9 mouse cellular contexts compared by ENCODE assay signal in the genomic region with DNA sequence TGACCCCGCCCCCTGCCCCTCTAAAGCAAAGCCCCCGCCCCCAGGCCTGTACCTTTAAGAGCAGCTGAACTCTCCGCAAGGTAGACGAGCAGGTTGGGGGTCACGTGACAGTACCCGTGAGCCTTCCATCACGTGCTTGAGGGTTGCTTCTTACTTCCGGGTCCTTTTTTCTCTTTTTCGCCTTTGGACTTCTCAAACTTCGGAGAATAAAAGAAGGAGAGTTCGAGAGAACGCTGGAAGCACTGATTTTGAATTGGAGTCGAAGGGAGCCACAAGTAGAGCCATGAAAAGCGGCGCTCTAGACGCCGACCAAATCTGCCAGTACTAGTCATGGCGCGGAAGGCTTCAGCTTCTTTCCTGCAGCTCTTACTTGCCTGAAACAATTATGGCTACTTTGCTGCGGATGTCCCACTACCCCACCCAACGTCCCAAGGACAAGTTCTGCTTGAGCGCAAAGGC. TPM values are rescaled to one million over a fixed set of nuclear protein-coding genes. Genes with fewer than 3 reads are reported as not detected.
DNase-seq lines count a peak whose midpoint lies in the region; ATAC-seq and TF ChIP-seq lines count a peak whose summit lies in the region.
"Had no signal": no experiment of that assay in that cellular context is flagged by ENCODE, and none has a peak within 500 bp of the region (broad histone marks: within the 10 kb centered on the region; RNA-seq: fewer than 3 reads in every experiment).

No protein-coding gene starts in this region.

- peak; percentile 85 for ATAC-seq in kidney, embryonic 14.5 days (ENCODE audit: low FRiP score, low TSS enrichment)
- peak; percentile 94 for ATAC-seq in limb, embryonic 14.5 days (ENCODE audit: low FRiP score, low read depth)
- peak; percentile 88 for ATAC-seq in midbrain, embryonic 16.5 days
- ATAC-seq: Patski had no signal

- peak; percentile 82 for DNase-seq in A20 (ENCODE audit: low read depth, low spot score)
- peak; percentile 96 for DNase-seq in brain, adult 2 months (ENCODE audit: low read depth, low spot score)
- peak; percentile 96 for DNase-seq in heart, embryonic 10.5 days (ENCODE audit: low spot score)
- peak; percentile 93 for DNase-seq in limb, embryonic 14.5 days (ENCODE audit: low spot score)
- peak; percentile 81 to 88 for DNase-seq in spleen, adult 2 months (ENCODE audit: low read depth in 1 of 2, low spot score in 2 of 2)

- TF ChIP-seq POLR2A in embryonic fibroblast, embryonic 13.5 days (IDR thresholded peaks at IDR 0.05; ENCODE audit: low read depth, low read length), result peak; percentile 45
- 0 out of 2 replicates have a peak, but pooled peaks have one; percentile 20 for TF ChIP-seq POLR2A in limb, embryonic 14.5 days (IDR thresholded peaks at IDR 0.05; ENCODE audit: borderline replicate concordance, extremely low read depth, insufficient read depth, insufficient read length)
- TF ChIP-seq POLR2A in spleen, adult 2 months (IDR thresholded peaks at IDR 0.05; ENCODE audit: low read depth, low read length), result no peak; the same call in 1 of the 2 replicates

- peak overlapping the region; percentile 53 for H3K4me3 ChIP-seq in embryonic fibroblast, embryonic 13.5 days (ENCODE audit: insufficient read depth, low read length)
- peak overlapping the region; percentile 73 for H3K4me3 ChIP-seq in heart, embryonic 10.5 days
- H3K4me3 ChIP-seq in kidney, embryonic 14.5 days (ENCODE audit: low read length), result peak overlapping the region; percentile 55
- peak overlapping the region; percentile 46 for H3K4me3 ChIP-seq in limb, embryonic 14.5 days (replicated peaks; ENCODE audit: low read length)
- H3K4me3 ChIP-seq in midbrain, embryonic 16.5 days (ENCODE audit: low read depth, low read length), result peak overlapping the region; percentile 45
- peak overlapping the region; percentile 94 for H3K4me3 ChIP-seq in spleen, adult 2 months (ENCODE audit: extremely low read depth, insufficient read depth, insufficient read length)

- WGBS in heart, embryonic 10.5 days, result under 1% methylated on average over 22 of the region's 22 CpGs
- 1% methylated on average over 22 of the region's 22 CpGs for WGBS in kidney, embryonic 14.5 days
- under 1% methylated on average over 22 of the region's 22 CpGs for WGBS in limb, embryonic 14.5 days
- 0% methylated on average over 22 of the region's 22 CpGs for WGBS in midbrain, embryonic 16.5 days
- WGBS in spleen, adult 2 months, result under 1% methylated on average over 22 of the region's 22 CpGs

- 0 out of 2 replicates have a peak, but pooled peaks cover 7% of the 10 kb centered on the region for H3K4me1 ChIP-seq in embryonic fibroblast, embryonic 13.5 days (ENCODE audit: control insufficient read depth, insufficient read depth, low read length)
- H3K4me1 ChIP-seq in heart, embryonic 10.5 days, result peaks cover 29% of the 10 kb centered on the region
- no peaks in the 10 kb centered on the region; the same call in 1 of the 2 replicates for H3K4me1 ChIP-seq in kidney, embryonic 14.5 days (ENCODE audit: control insufficient read depth, insufficient read depth, low read length)
- H3K4me1 ChIP-seq in limb, embryonic 14.5 days (ENCODE audit: control insufficient read depth, insufficient read depth, low read length), result peaks cover 7% of the 10 kb centered on the region; the same call in 1 of the 2 replicates
- peaks cover 16% of the 10 kb centered on the region for H3K4me1 ChIP-seq in midbrain, embryonic 16.5 days (ENCODE audit: control insufficient read depth, insufficient read depth, low read length)
- H3K4me1 ChIP-seq in spleen, adult 2 months (ENCODE audit: control insufficient read depth, insufficient read depth, insufficient read length), result peaks cover 5% of the 10 kb centered on the region; the same call in 1 of the 2 replicates

- no peaks in the 10 kb centered on the region for H3K9me3 ChIP-seq in heart, embryonic 10.5 days
- H3K9me3 ChIP-seq in kidney, embryonic 14.5 days (ENCODE audit: control insufficient read depth, low read length), result no peaks in the 10 kb centered on the region
- no peaks in the 10 kb centered on the region for H3K9me3 ChIP-seq in limb, embryonic 14.5 days (ENCODE audit: control insufficient read depth, low read length)
- no peaks in the 10 kb centered on the region for H3K9me3 ChIP-seq in midbrain, embryonic 16.5 days (replicated peaks; ENCODE audit: control insufficient read depth, low read length, poor library complexity, severe bottlenecking)

- H3K27me3 ChIP-seq in heart, embryonic 10.5 days (ENCODE audit: insufficient read depth, poor library complexity, severe bottlenecking), result peaks cover 37% of the 10 kb centered on the region
- no peaks in the 10 kb centered on the region for H3K27me3 ChIP-seq in kidney, embryonic 14.5 days (ENCODE audit: control insufficient read depth, insufficient read depth, low read length)
- no peaks in the 10 kb centered on the region for H3K27me3 ChIP-seq in limb, embryonic 14.5 days (ENCODE audit: control insufficient read depth, insufficient read depth, low read length)
- no peaks in the 10 kb centered on the region; the same call in 1 of the 2 replicates for H3K27me3 ChIP-seq in midbrain, embryonic 16.5 days (ENCODE audit: control insufficient read depth, insufficient read depth, low read depth, low read length)
- H3K27me3 ChIP-seq in spleen, adult 2 months (ENCODE audit: control insufficient read depth, insufficient read depth, low read length), result no peaks in the 10 kb centered on the region
- H3K27me3 ChIP-seq: Patski had no signal

- H3K27ac ChIP-seq in embryonic fibroblast, embryonic 13.5 days (ENCODE audit: insufficient read depth, low read length), result peak overlapping the region; percentile 74; the same call in 1 of the 2 replicates
- H3K27ac ChIP-seq in heart, embryonic 10.5 days, result peak overlapping the region; percentile 93
- peak overlapping the region; percentile 77 for H3K27ac ChIP-seq in kidney, embryonic 14.5 days (ENCODE audit: low read depth, low read length)
- peak overlapping the region; percentile 73 for H3K27ac ChIP-seq in limb, embryonic 14.5 days (replicated peaks; ENCODE audit: low read depth, low read length)
- H3K27ac ChIP-seq in midbrain, embryonic 16.5 days (ENCODE audit: low read length), result peak overlapping the region; percentile 78
- H3K27ac ChIP-seq in spleen, adult 2 months (ENCODE audit: insufficient read depth, low read length), result peak overlapping the region; percentile 94

- H3K4me2 ChIP-seq in kidney, embryonic 14.5 days (replicated peaks; ENCODE audit: low read depth, low read length), result peak overlapping the region; percentile 55
- H3K4me2 ChIP-seq in limb, embryonic 14.5 days (replicated peaks; ENCODE audit: low read depth, low read length, severe bottlenecking), result peak overlapping the region; percentile 91
- peak overlapping the region; percentile 93 for H3K4me2 ChIP-seq in midbrain, embryonic 16.5 days (ENCODE audit: low read length)

- no peak for TF ChIP-seq CTCF in embryonic fibroblast, embryonic 13.5 days (IDR thresholded peaks at IDR 0.05; ENCODE audit: borderline replicate concordance, insufficient read depth, low read length)
- no peak for TF ChIP-seq CTCF in spleen, adult 2 months (IDR thresholded peaks at IDR 0.05; ENCODE audit: extremely low read depth, insufficient read depth, insufficient read length, insufficient replicate concordance)

- H3K9ac ChIP-seq in kidney, embryonic 14.5 days (ENCODE audit: low read depth, low read length), result peak overlapping the region; percentile 57
- peak overlapping the region; percentile 51 for H3K9ac ChIP-seq in limb, embryonic 14.5 days (ENCODE audit: low read depth, low read length, severe bottlenecking)
- H3K9ac ChIP-seq in midbrain, embryonic 16.5 days (ENCODE audit: low read depth, low read length), result peak overlapping the region; percentile 69

- H3K36me3 ChIP-seq in heart, embryonic 10.5 days, result no peaks in the 10 kb centered on the region
- H3K36me3 ChIP-seq in kidney, embryonic 14.5 days (ENCODE audit: control insufficient read depth, insufficient read depth, low read length), result peaks cover 5% of the 10 kb centered on the region; the same call in 1 of the 2 replicates
- H3K36me3 ChIP-seq in limb, embryonic 14.5 days (ENCODE audit: control insufficient read depth, insufficient read depth, low read length), result peaks cover 18% of the 10 kb centered on the region
- no peaks in the 10 kb centered on the region for H3K36me3 ChIP-seq in midbrain, embryonic 16.5 days (ENCODE audit: control insufficient read depth, insufficient read depth, low read length)
- H3K36me3 ChIP-seq in spleen, adult 2 months (ENCODE audit: control insufficient read depth, insufficient read depth, low read length), result peaks cover 7% of the 10 kb centered on the region

RNA-seq across cellular contexts. Expression of a gene that starts 1.5 kb away (rescaled TPM):
- 9.3 and 10.0 TPM in 2 replicates for polyA plus RNA-seq in embryonic fibroblast, embryonic 13.5 days (2011; ENCODE audit: insufficient read length, low read depth, missing spikeins)
- polyA plus RNA-seq in heart, embryonic 10.5 days (2016; fragmentation: Nextera tagmentation; extraction: Ambion mirVana), result 0.18 and 0.23 TPM in 2 replicates
- polyA plus RNA-seq in kidney, embryonic 14.5 days (2014; fragmentation: Nextera tagmentation; extraction: Ambion mirVana), result 0.38 and 0.39 TPM in 2 replicates
- 0.96 and 1.0 TPM in 2 replicates for polyA plus RNA-seq in limb, embryonic 14.5 days (2012; rRNA removed)
- 1.1 and 1.5 TPM in 2 replicates for polyA plus RNA-seq in limb, embryonic 14.5 days (2014; fragmentation: Nextera tagmentation; extraction: Ambion mirVana)
- 0.31 TPM in 2 replicates for polyA plus RNA-seq in midbrain, embryonic 16.5 days (2015; fragmentation: Nextera tagmentation; extraction: Ambion mirVana)
- polyA plus RNA-seq in spleen, adult 2 months (2012; rRNA removed), result 13.6 and 15.8 TPM in 2 replicates

RNA-seq across cellular contexts. Expression of a gene that starts 2.3 kb away (rescaled TPM):
- 12.4 and 16.7 TPM in 2 replicates for polyA plus RNA-seq in embryonic fibroblast, embryonic 13.5 days (2011; ENCODE audit: insufficient read length, low read depth, missing spikeins)
- polyA plus RNA-seq in heart, embryonic 10.5 days (2016; fragmentation: Nextera tagmentation; extraction: Ambion mirVana), result 19.8 and 23.3 TPM in 2 replicates
- 29.8 and 30.4 TPM in 2 replicates for polyA plus RNA-seq in kidney, embryonic 14.5 days (2014; fragmentation: Nextera tagmentation; extraction: Ambion mirVana)
- 55.4 and 81.7 TPM in 2 replicates for polyA plus RNA-seq in limb, embryonic 14.5 days (2012; rRNA removed)
- polyA plus RNA-seq in limb, embryonic 14.5 days (2014; fragmentation: Nextera tagmentation; extraction: Ambion mirVana), result 34.6 and 35.5 TPM in 2 replicates
- polyA plus RNA-seq in midbrain, embryonic 16.5 days (2015; fragmentation: Nextera tagmentation; extraction: Ambion mirVana), result 36.4 and 37.7 TPM in 2 replicates
- 105 and 118 TPM in 2 replicates for polyA plus RNA-seq in spleen, adult 2 months (2012; rRNA removed)

RNA-seq across cellular contexts. Expression of a gene that starts 11.5 kb away (rescaled TPM):
- polyA plus RNA-seq in embryonic fibroblast, embryonic 13.5 days (2011; ENCODE audit: insufficient read length, low read depth, missing spikeins), result not detected in 2 replicates
- not detected in 2 replicates for polyA plus RNA-seq in heart, embryonic 10.5 days (2016; fragmentation: Nextera tagmentation; extraction: Ambion mirVana)
- polyA plus RNA-seq in kidney, embryonic 14.5 days (2014; fragmentation: Nextera tagmentation; extraction: Ambion mirVana), result not detected in 2 replicates
- polyA plus RNA-seq in limb, embryonic 14.5 days (2012; rRNA removed), result not detected in 2 replicates
- polyA plus RNA-seq in limb, embryonic 14.5 days (2014; fragmentation: Nextera tagmentation; extraction: Ambion mirVana), result not detected in 2 replicates
- polyA plus RNA-seq in midbrain, embryonic 16.5 days (2015; fragmentation: Nextera tagmentation; extraction: Ambion mirVana), result not detected in 2 replicates
- polyA plus RNA-seq in spleen, adult 2 months (2012; rRNA removed), result 0.79 and 1.5 TPM in 2 replicates

RNA-seq across cellular contexts. Expression of a gene that starts 17.1 kb away (rescaled TPM):
- 413 and 481 TPM in 2 replicates for polyA plus RNA-seq in embryonic fibroblast, embryonic 13.5 days (2011; ENCODE audit: insufficient read length, low read depth, missing spikeins)
- polyA plus RNA-seq in heart, embryonic 10.5 days (2016; fragmentation: Nextera tagmentation; extraction: Ambion mirVana), result 155 and 179 TPM in 2 replicates
- polyA plus RNA-seq in kidney, embryonic 14.5 days (2014; fragmentation: Nextera tagmentation; extraction: Ambion mirVana), result 174 and 207 TPM in 2 replicates
- polyA plus RNA-seq in limb, embryonic 14.5 days (2012; rRNA removed), result 107 and 115 TPM in 2 replicates
- 169 and 171 TPM in 2 replicates for polyA plus RNA-seq in limb, embryonic 14.5 days (2014; fragmentation: Nextera tagmentation; extraction: Ambion mirVana)
- 177 and 184 TPM in 2 replicates for polyA plus RNA-seq in midbrain, embryonic 16.5 days (2015; fragmentation: Nextera tagmentation; extraction: Ambion mirVana)
- 61.0 and 64.7 TPM in 2 replicates for polyA plus RNA-seq in spleen, adult 2 months (2012; rRNA removed)

RNA-seq across cellular contexts. Expression of a gene that starts 47.4 kb away (rescaled TPM):
- 179 and 208 TPM in 2 replicates for polyA plus RNA-seq in embryonic fibroblast, embryonic 13.5 days (2011; ENCODE audit: insufficient read length, low read depth, missing spikeins)
- polyA plus RNA-seq in heart, embryonic 10.5 days (2016; fragmentation: Nextera tagmentation; extraction: Ambion mirVana), result 0.75 and 1.2 TPM in 2 replicates
- 2.4 and 2.6 TPM in 2 replicates for polyA plus RNA-seq in kidney, embryonic 14.5 days (2014; fragmentation: Nextera tagmentation; extraction: Ambion mirVana)
- 5.8 and 11.6 TPM in 2 replicates for polyA plus RNA-seq in limb, embryonic 14.5 days (2012; rRNA removed)
- 10.9 and 19.2 TPM in 2 replicates for polyA plus RNA-seq in limb, embryonic 14.5 days (2014; fragmentation: Nextera tagmentation; extraction: Ambion mirVana)
- 6.1 and 9.5 TPM in 2 replicates for polyA plus RNA-seq in midbrain, embryonic 16.5 days (2015; fragmentation: Nextera tagmentation; extraction: Ambion mirVana)
- 28.8 and 42.3 TPM in 2 replicates for polyA plus RNA-seq in spleen, adult 2 months (2012; rRNA removed)

Comparison
In these comparisons a context has a peak if more than half of its experiments do, and no peak if none do; other contexts are left out.
1. Peak in every context shown above with its lines: DNase-seq, ATAC-seq, H3K4me3 ChIP-seq and H3K27ac ChIP-seq.